Mouse (Mus musculus): ENCODE measurements at regions not wholly inside any gene's neighbourhood (a gene's known extent, or its start where the extent isn't known, plus 50 kb on each side); places are given as distances from the start of the nearest gene placed in this dataset.

DNA sequence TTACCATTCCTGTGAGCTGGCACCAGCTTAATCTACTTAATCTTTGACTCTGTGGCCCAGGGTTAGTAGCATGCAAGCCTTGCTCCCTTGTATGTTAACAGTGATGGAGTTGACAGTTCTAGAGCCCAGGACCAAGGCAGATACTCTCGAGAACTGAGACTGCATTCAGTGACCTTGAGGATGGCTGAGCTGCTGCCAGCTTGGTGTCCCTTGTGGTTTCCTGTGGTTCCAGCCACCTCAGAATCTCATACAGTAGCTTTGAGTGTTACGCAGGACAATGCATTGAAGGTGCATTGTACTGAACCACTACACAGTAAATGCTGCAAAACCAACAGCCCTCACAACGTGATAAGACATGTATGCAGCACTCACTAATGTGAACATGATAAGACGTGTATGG lies 90.6 kb downstream of the Zfp706 start:
- DNase-seq, result no peak

DNA sequence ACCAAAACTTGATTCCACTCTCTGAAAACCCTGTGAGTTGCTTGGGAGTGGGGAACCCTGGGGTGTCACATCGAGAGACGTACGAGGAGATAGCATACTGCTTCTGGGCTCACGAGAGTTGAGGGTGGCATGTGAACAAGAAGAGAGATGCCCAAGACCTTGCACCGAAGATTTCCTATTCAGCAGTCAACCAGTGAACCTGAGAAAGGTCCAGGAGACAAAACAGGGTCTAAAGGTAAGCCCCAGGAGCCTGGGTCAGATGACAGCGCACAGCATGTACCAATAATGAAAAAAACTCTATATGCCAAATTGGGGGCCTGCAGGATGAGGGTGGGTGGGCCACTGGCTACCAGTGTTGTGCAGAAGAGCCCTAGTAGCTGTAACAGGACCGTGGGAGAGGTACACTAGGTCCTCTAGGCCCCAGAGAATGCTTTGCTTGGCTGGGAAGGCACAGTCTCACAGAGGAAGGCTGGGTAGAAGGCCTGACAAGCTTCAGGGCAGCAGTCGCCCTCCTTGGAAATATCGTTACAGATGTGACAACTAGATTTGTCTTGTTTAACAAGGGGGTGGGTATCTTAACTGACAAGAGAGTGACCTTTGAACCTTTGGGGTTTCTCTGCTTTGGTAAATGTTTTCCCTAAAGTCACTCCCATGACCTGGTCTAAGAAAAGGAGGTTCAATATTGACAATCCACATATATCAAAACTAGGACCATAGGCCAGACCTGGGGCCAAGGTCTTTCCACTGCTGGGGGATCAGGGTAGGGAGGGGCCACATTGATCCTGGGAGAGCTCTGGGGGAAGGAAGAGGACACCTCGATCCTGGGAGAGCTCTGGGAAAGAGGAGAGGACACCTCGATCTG lies 93.1 kb downstream of the Zfp706 start:
- peak; percentile 53 for DNase-seq

DNA sequence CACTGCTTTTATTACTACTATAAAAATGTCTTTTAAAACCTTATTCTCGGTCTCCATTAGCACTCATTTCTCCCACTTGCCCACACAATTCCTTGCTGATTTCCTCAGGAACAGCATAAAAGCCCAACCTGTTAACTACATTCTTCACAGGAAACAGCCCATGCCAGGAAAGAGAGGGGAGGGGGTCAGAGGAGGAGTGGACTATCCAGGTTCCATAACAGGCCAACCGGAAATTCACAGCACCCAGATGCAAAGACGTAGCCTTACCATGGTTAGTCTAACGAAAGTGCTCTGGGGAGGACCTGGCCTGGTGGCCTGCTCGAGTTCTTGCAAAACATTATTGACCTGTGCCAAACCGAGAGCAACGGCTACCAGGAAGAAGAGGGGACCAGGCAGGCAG lies 94.3 kb downstream of the Zfp706 start:
- DNase-seq, result no peak

DNA sequence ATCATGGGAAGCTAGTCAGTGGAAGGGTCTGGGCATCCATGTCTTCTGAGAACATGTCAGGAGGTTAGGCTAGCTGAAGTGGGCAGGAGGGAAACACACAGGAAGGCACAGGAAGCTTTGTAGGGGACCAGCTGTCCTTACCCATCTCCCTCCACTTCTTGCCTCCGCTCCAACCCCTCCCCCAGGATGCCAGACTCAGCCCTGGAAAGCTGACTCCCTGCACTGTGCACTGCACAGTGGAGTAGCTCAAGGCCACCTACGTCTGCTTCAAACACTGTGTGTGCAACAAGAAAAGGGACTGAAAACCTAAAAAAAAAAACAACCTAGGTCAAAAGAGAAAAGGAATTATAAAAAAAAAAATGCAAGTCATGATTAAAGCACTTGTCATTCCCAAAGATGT lies 97.3 kb downstream of the Zfp706 start:
- DNase-seq, result no peak

DNA sequence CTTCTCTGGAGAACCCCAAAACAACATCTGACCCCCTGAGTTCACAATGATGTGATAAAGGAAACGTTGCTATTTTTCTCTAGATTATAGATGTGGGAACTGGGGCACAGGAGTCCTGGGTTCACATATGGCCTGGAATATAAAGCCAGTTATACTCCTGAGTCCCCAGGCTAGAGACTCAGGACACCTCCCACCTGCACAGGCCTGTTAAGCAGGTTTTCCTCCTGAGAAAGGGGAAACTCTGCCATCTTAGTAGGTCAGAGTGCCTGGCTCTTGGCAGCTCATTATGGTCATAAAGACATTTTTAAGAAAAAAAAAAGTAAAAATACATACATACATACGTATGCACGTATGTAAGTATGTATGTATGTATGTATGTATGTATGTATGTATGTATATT lies 98.1 kb downstream of the Zfp706 start:
- no peak for DNase-seq

DNA sequence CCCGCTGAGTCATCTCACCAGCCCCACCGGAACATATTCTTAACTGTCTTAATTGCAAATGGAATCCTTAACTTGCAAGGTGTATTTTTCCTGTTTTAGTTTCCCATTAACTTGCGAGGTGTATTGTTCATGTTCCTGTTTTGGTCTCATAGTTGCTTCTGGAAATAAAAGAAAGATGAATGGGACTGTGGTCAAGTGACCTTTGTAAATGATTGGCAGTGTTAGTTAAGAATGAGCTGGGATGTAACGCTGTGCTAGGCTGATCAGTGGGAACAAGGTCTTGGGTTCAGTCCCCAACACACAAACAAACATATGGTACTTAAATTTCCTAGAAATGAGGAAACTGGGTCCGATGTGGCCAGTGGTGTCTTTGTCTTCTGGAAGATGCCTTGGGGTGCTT lies 100.8 kb downstream of the Zfp706 start:
- DNase-seq, result peak; percentile 43

DNA sequence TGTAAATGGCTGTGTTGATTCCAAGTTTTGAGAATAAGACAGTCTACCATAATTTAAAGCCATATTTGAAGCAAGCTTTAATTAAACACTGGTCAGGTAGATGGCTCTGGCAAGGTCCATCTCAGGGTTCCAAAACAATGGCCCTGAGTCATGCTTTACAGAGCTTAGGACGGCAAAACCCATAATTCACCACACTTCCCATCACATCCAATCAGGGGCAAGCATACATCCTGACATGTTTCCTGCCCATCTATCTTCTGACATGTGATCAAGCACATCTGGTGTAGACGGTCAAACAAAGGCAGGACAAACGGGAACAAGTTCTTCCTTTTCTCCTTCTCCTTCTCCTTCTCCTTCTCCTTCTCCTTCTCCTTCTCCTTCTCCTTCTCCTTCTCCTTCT lies 101.5 kb downstream of the Zfp706 start:
- no peak for DNase-seq

DNA sequence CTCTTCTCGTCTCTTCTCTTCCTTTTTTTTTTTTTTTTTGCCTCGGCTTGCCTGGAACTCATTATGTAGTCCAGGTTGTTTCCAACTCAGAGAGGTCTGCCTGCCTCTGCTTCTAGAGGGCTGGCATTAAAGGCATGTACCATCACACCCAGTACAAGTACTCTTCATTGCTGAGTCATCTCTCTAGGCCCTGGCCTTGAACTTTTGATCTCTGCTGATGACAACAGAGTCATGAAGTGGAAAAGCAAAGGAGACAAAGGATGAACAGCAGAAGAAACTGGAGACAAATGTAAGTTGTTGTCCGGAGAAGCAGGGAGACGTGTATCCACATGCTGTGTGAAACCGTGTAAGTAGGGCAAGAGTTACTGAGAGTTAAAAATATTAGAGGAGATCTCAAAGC lies 103.7 kb downstream of the Zfp706 start:
- DNase-seq, result no peak

DNA sequence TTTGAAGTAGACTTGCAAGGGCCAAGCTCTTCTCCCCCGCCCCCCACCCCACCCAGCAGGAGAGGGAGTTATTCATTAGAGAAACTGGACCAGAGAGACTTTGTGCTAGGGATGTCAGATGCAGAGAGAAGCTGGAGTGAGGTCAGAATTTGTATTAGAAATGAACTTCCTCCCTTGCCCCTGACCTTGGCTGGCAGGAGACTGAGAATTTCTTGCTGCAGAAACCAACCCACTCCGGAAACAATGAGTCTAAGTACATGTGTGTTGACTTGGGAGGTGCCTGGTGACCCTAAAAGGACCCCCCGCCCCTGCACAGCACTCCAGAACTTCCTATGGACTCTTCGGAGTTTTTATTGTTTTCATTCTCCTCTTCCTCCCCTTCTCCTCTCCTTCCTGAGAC lies 104.3 kb downstream of the Zfp706 start:
- peak; percentile 61 for DNase-seq

DNA sequence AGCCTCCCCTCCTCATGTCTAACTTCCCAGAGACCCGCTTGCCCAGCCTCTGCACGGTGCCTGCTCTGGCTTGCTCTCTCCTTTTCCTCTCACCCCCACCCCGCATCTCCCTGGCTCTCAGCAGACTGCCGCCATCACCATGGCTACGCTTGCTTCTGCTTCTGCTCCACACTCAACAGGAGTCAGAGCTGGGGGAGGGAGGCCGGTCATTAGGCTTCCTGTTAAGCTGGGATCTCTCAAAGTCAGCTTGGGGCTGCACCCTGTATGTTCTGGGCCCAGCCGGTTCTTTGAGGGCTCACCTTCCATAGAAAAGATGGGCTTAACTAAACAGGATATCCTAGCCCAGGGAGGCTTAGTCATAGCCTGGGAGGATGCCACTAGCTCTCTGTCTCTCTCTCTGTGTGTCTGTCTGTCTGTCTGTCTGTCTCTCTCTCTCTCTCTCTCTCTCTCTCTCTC lies 105.7 kb downstream of the Zfp706 start:
- peak; percentile 31 for DNase-seq

DNA sequence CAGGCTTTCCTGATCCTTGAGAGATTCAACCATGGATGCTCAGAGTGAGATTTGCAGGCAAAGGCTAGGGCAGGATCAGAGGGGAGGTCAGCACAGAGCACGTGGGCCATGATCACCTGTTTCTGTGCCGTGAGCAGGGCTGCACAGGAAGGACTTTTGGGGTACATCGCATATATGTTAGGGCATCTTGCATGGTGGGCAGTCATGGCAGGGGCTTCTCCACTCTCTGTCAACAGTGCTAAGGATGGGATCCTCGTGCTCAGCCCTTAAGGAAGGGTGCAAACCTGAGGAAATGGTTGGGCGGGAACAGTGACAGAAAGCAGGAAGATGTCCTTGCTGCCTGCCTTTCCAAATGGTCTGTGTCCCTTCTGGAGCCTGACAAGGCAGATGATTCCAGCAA lies 106.2 kb downstream of the Zfp706 start:
- no peak for DNase-seq

DNA sequence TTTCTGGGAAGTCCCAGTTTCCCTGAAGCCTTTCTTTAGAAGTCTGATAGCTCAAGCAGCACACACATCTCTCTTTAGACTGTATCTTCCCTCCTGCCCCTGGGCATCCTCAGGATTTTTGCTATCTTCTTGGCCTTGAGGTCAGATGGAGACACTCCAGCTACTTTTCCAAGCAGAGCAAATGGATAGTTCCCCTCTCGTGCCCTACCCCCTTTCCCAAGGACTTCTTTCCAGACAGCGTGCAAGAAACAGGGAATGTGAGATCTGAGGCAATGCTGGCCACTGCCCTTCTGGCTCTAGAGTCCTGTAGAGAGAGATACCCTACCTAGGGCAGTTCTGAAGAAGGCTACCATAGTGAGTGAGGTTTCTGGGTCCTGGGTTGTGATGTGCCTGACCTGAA lies 106.6 kb downstream of the Zfp706 start:
- no peak for DNase-seq

DNA sequence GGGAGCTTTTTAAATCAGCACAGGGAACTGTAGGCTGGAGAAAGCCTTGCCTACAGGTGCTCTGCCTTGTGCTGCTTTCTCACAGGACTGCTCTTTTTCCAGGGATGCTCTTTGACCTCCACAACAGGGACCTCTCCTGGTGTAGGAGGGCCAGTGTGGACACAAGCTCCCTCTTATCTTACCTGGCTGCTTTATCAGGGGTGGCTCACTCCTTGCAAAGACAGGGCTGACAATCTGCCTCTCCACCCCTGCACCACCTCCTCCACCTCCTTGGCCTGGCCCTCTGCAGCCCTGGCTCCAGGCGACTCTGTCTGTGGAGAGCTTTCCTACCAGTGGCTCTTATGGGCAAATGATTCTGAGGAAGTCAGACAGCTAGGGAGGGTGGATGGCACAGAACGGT lies 107.7 kb downstream of the Zfp706 start:
- peak; percentile 30 for DNase-seq

DNA sequence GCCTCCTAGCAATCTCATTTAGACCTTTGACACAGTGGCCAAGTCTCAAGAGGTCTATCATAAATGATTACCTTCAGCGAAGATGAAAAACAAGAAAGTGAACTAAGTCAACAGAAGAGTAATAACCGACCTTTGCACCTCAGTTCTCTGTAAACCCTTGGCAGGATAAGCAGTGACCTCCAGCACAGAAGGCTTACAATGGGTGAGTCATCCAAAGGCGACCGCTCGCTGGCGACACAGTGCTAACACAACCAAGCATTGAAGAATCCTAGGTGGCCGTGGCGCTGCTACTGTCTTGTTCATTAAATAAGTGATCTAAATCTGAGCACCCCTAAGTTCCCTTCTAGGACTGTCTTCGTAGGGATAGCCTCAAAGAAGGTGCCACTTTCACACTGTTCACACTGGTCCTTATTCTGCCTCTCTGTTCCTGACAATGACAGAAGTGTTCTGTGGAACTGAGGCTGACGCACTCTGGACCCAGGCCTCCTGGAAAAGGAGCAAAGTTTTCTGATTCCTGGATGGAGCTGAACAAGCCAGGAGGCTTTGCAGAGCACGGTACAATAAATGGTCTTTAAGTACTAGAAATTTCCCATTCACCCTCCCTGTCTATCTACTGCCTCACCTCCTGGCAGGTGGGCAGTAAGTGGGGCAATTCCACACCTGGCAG lies 108.6 kb downstream of the Zfp706 start:
- peak; percentile 82 for DNase-seq

DNA sequence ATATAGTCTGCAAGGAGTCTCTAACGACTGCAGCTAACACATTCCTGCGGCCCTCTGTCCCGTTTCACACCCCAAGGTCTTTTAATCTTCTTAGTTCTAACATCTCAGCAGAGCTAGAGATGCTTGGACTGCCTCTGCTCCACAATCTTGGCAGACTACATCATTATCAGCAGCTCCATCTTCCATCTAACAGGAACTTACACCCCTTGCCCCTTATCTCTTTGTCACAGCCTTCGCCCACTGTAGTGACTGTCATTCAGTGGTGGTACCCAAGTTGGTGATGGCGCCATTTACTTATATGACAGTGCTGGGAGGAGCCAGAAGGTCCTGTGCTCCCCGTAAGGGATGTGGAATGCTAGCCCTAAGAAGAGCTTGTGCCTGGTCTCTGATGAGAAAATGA lies 109.2 kb downstream of the Zfp706 start:
- DNase-seq, result no peak

DNA sequence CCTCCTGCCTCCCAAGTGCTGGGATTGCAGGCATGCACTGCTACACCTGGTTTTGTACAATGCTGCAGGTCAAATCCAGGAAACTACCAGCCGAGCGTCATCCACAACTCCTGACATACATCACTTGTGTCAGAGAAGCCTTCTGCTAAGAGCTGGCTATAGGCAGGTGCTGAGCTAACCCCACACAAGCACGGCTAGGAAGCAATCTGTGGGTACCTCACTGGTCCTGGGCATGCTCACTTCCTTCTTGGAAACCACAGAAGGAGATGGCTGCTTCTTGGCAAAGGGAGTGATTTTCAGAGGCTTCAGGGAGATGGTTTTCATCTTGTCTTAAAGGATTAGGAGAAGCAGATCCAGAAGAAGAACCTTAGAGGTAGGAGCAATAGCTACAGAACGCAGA lies 111.3 kb downstream of the Zfp706 start:
- no peak for DNase-seq

DNA sequence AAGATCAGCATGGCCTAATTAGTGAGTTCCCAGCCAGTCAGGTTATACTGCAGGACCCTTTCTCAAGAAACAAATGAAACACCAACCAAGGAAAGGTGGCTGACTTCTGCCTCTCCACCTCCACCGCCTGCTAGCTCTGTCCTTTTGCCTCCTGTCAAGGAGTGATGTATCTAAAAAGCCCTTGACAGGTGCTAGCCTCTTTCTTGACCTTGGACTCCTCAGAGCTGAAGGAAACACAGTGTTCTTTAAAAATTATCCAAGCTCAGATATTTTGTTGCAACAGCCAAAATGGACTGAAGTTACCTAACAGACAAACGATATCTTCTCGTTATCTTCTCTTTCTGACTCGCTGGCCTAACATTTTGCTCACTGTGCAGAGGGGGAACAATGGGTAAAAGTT lies 112.5 kb downstream of the Zfp706 start:
- DNase-seq, result no peak

DNA sequence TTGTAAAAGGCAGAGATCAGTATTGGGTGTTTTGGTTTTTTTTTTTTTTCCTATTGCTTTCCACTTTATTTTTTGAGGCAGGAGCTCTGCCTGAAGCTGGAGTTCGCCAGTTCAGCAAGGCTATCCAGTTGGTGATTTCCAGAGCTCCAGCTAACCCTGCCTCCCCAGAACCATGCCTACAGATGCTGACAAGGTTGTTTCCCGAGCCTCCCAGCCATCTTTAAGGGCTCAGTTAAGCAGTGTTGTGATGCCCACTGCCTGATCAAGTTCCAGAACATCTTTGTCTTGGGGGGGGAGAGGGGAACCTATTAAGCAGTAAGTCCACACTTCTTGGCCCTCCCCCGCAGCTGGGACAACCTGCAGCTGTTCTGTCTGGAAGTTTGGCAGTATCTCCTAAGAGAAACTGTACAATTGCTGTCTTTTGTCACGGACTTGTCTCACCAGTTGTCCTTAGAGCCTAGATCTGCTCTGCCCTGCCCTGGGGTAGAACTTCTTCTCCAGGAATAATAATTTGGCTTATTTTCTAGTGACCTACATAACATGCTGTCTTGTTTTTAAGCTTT lies 114.1 kb downstream of the Zfp706 start:
- DNase-seq, result no peak

DNA sequence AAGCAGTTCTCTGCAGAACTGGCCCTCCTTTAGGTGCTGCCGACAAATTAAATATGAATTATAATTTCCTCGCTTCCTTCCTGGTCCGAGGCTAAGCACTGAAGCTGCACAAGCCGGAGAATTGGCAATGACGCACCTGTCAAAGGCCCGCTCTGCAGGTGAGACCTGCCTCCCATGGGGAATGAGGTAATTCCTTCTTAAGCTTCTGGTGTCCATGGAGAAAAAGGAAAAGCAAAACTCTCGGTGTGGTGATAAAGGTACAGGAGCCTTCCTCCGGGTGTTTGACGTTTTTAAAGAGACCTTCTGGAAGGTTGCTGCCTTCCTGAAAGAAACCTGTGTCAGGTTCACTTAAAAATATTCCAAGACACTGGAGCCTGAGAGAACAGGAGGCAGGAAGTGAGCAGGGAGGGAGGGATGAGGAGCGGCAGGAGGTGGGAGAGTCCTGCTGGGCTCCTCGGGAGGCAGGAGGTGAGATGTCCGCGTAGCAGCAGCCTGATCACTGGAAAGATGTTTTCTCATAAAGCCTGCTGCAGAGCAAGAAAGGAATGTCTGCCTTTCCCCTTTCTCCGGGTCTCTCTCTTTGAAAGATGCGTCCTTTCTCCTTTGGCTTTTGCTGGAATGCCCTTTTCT lies 114.9 kb downstream of the Zfp706 start:
- no peak for DNase-seq

DNA sequence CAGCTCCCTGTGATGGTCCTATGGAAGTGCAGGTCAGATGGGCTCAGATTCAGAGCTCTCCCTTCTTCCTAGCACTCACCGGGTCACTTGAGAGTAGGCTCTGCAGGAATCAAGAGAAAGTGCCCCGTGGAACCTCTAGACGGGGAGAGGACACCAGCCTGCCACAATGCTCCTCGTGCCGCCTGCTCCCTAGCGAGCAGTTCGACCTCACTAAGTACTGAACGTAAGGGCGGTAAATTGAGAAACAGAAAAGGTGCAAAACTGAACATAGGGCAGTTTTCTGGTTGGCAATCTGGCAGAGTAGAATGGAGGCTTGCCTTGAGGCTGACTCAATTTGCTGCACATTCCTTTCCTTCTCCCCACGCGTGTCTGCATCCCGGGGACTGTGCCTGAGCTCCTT lies 115.7 kb downstream of the Zfp706 start:
- no peak for DNase-seq

DNA sequence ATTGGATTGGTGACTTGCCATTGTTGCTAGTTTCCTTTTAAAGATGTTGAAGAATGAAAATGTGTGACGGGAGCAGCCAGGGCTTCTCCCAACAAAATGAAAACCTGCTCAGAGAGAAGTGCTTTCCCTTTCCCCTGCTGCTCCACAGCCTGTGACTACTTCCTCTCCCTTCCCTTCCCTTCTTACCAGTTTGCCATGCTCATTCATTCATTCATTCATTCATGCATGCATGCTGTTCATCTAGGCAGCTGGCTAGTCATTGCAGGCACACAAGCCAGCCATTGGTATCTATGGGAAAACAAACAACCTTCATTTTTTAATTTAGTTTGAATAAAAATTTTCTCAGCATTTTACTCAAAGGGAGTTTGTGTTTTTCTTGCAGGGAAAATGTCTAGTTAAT lies 116.3 kb downstream of the Zfp706 start:
- DNase-seq, result no peak

DNA sequence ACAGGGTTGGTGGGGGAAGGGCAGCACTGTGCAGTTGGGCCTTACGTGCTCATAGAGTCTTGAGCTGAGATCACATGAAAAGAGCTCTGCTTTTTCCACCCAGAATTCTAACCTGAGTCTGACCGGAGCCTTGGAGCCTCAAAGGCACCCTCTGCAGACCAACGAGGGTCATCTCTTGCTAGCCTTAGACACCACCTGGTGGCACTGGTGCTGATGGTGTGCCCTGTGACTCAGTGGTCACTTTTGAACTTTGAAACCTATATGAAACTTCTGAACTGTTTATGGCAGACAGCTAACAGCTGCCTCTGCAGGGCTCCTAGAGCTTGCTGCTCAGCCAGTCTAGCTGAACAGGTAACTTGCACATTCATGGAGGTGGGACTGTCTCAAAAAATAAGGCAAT lies 118.5 kb downstream of the Zfp706 start:
- no peak for DNase-seq

DNA sequence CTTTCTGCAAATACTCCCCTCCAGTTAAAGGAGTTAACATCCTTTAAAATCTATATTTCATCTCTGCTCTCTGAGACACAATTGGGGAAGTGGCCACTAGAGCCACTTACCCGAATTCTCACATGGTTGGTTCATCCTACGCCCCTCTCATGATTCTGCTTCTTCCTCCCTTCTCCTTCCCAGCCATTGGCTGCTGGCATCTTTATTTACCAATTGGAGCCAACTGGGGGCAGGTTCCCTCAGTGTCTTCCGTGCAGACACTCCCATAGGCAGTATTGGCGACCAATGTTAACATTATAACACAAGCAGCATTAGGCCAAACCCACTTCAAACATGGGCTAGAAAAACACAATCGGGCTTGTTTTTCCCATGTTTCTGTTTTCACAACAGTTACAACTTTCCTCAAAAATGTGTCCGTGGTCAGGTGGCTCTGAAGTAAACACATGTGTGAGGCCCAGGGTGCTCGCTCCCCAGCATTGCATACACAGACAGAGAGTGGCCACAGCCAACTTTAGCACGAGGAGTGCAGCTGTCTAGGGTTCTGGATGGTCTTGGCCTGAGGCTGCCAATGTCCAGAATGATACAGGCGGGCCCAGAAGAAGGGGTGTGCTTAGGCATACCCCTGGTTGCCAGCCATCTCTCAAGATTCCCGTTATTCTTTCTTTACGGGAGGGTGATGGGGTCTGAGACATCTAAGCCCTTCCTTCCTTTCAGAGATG lies 119.1 kb downstream of the Zfp706 start:
- no peak for DNase-seq

Measured in kidney, adult 11 months (tissue).